Mouse (Mus musculus): ENCODE data around the gene Cacnb1.

DNA sequence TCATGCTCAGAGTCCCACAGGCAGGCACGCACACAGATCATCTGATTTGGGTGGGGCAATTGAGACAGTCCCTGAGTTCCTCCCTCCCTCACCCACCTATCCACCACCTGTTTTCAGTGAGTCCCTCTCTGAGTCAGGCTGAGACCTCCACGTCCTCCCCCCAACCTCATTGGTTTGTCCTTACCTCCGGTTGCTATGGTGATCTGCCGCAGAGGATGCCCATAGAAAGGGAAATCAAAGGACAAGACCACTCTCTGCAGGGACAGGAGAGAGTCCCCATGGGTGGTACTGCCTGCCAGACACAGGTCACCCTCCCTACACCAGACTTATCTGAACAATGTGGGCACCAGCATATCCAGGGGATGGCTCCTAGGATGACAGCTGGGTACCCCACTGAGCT lies 66.9 kb downstream of the Cacnb1 start:
- no peak for TF ChIP-seq ELF1 (IDR thresholded peaks at IDR 0.05; ENCODE audit: low read depth, low read length)
- TF ChIP-seq ZMIZ1 (IDR thresholded peaks at IDR 0.05; ENCODE audit: low read depth, low read length): no peak
- no peak for TF ChIP-seq CTCF (IDR thresholded peaks at IDR 0.05 in 2 of 3, conservative IDR thresholded peaks at IDR 0.05 in 1 of 3; ENCODE audit: control insufficient read depth in 1 of 3, insufficient read depth in 1 of 3, low read depth in 2 of 3, low read length in 3 of 3, poor library complexity in 1 of 3, severe bottlenecking in 1 of 3)
- TF ChIP-seq BHLHE40 (IDR thresholded peaks at IDR 0.05; ENCODE audit: borderline replicate concordance, low read depth, low read length): no peak
- no peak for TF ChIP-seq ZKSCAN1 (IDR thresholded peaks at IDR 0.05; ENCODE audit: low read depth, low read length)
- no peak for TF ChIP-seq EP300 (IDR thresholded peaks at IDR 0.05; ENCODE audit: low read depth in 1 of 2, low read length in 2 of 2)
- TF ChIP-seq RCOR1 (IDR thresholded peaks at IDR 0.05; ENCODE audit: low read depth, low read length): no peak
- no peak for TF ChIP-seq POLR2A (IDR thresholded peaks at IDR 0.05; ENCODE audit: control insufficient read depth in 1 of 2, insufficient read depth in 1 of 2, low read depth in 1 of 2, low read length in 2 of 2, poor library complexity in 1 of 2)
- TF ChIP-seq USF1 (IDR thresholded peaks at IDR 0.05; ENCODE audit: low read depth, low read length): no peak
- TF ChIP-seq MEF2A (IDR thresholded peaks at IDR 0.05; ENCODE audit: extremely low read depth, insufficient replicate concordance, low read depth, low read length, poor library complexity, severe bottlenecking): no peak

Data from MEL (cell line).